Mouse (Mus musculus): ENCODE measurements around the gene Plekha5.

Gene Plekha5

GRCm38 (mm10) chr6:140423846-140424200 lies at the start of gene Plekha5:
Gene Plekha5, plus strand, starts transcription at chr6:140424054.
- peak; percentile 28 for DNase-seq (ENCODE audit: low read depth)

GRCm38 (mm10) chr6:140375671-140376070 lies 48.2 kb upstream of the Plekha5 start:
- no peak for DNase-seq (ENCODE audit: low read depth)

- no peak for DNase-seq (ENCODE audit: low read depth)
These were observed 43.3 kb upstream of the Plekha5 start for GRCm38 (mm10) chr6:140380588-140380987.

GRCm38 (mm10) chr6:140381162-140381561 lies 42.7 kb upstream of the Plekha5 start:
- no peak for DNase-seq (ENCODE audit: low read depth)

GRCm38 (mm10) chr6:140383580-140384400 lies 40.1 kb upstream of the Plekha5 start:
- DNase-seq (ENCODE audit: low read depth): no peak

GRCm38 (mm10) chr6:140396687-140397086 lies 27.2 kb upstream of the Plekha5 start:
- no peak for DNase-seq (ENCODE audit: low read depth)

GRCm38 (mm10) chr6:140402766-140403310 lies 21.0 kb upstream of the Plekha5 start:
- DNase-seq (ENCODE audit: low read depth): no peak

GRCm38 (mm10) chr6:140411996-140412395 lies 11.9 kb upstream of the Plekha5 start:
- DNase-seq (ENCODE audit: low read depth): no peak

GRCm38 (mm10) chr6:140423041-140423845 lies 611 bp upstream of the Plekha5 start:
- no peak for DNase-seq (ENCODE audit: low read depth)

- DNase-seq (ENCODE audit: low read depth): no peak
These were observed 542 bp downstream of the Plekha5 start for GRCm38 (mm10) chr6:140424201-140424990.

- no peak for DNase-seq (ENCODE audit: low read depth)
These were observed 1.1 kb downstream of the Plekha5 start for GRCm38 (mm10) chr6:140424991-140425361.

- no peak for DNase-seq (ENCODE audit: low read depth)
These were observed 5.4 kb downstream of the Plekha5 start for GRCm38 (mm10) chr6:140429236-140429635.

- no peak for DNase-seq (ENCODE audit: low read depth)
These were observed 8.5 kb downstream of the Plekha5 start for GRCm38 (mm10) chr6:140432363-140432762.

- peak; percentile 35 for DNase-seq (ENCODE audit: low read depth)
These were observed 19.5 kb downstream of the Plekha5 start for GRCm38 (mm10) chr6:140443374-140443773.

GRCm38 (mm10) chr6:140444147-140444546 lies 20.3 kb downstream of the Plekha5 start:
- DNase-seq (ENCODE audit: low read depth): no peak

- no peak for DNase-seq (ENCODE audit: low read depth)
These were observed 21.1 kb downstream of the Plekha5 start for GRCm38 (mm10) chr6:140444855-140445465.

GRCm38 (mm10) chr6:140448010-140448739 lies 24.3 kb downstream of the Plekha5 start:
- DNase-seq (ENCODE audit: low read depth): no peak

GRCm38 (mm10) chr6:140450693-140451092 lies 26.8 kb downstream of the Plekha5 start:
- no peak for DNase-seq (ENCODE audit: low read depth)

- DNase-seq (ENCODE audit: low read depth): no peak
These were observed 28.9 kb downstream of the Plekha5 start for GRCm38 (mm10) chr6:140452736-140453135.

GRCm38 (mm10) chr6:140453454-140453853 lies 29.6 kb downstream of the Plekha5 start:
- no peak for DNase-seq (ENCODE audit: low read depth)

GRCm38 (mm10) chr6:140454388-140454787 lies 30.5 kb downstream of the Plekha5 start:
- no peak for DNase-seq (ENCODE audit: low read depth)

All from c-Kit-positive CD71-positive TER-119-negative erythroid progenitor cells, embryonic 14.5 days (primary cell).